Mouse (Mus musculus) kidney, adult 8-10 months (tissue): Measurements from ENCODE around the gene Rhbg.
A peak's percentile ranks its signal among the peaks of the same experiment; 100 is the strongest.

ENCODE experiments used
- DNase-seq, 2 experiments: peaks; one replicate each; pipeline ENCODE4 v3.0.0; 2022

Rhbg gene

GRCm38 (mm10) chr3:88227260-88227659, 27.2 kb downstream of the Rhbg start:
- DNase-seq = no peak

GRCm38 (mm10) chr3:88226101-88226845, 28.2 kb downstream of the Rhbg start:
- DNase-seq = no peak

GRCm38 (mm10) chr3:88224929-88225328, 29.6 kb downstream of the Rhbg start:
- no peak for DNase-seq

- DNase-seq = no peak
Observed at GRCm38 (mm10) chr3:88222446-88222845, 32.1 kb downstream of the Rhbg start.

- no peak for DNase-seq
Observed at GRCm38 (mm10) chr3:88221519-88222390, 32.8 kb downstream of the Rhbg start.

- peak; percentile 48 to 68 for DNase-seq
Observed at GRCm38 (mm10) chr3:88220842-88221241, 33.7 kb downstream of the Rhbg start.

GRCm38 (mm10) chr3:88219940-88220339, 34.6 kb downstream of the Rhbg start:
- DNase-seq = no peak

- DNase-seq = no peak
Observed at GRCm38 (mm10) chr3:88217679-88218078, 36.8 kb downstream of the Rhbg start.

- DNase-seq = no peak
Observed at GRCm38 (mm10) chr3:88216534-88217326, 37.8 kb downstream of the Rhbg start.

GRCm38 (mm10) chr3:88216116-88216515, 38.4 kb downstream of the Rhbg start:
- DNase-seq = no peak

GRCm38 (mm10) chr3:88215553-88216004, 38.9 kb downstream of the Rhbg start:
- DNase-seq = no peak

GRCm38 (mm10) chr3:88214971-88215552, 39.4 kb downstream of the Rhbg start:
- DNase-seq = no peak

GRCm38 (mm10) chr3:88214197-88214938, 40.1 kb downstream of the Rhbg start:
- no peak for DNase-seq

GRCm38 (mm10) chr3:88213019-88213418, 41.5 kb downstream of the Rhbg start:
- DNase-seq = no peak

GRCm38 (mm10) chr3:88212356-88212755, 42.2 kb downstream of the Rhbg start:
- no peak for DNase-seq

GRCm38 (mm10) chr3:88210918-88211317, 43.6 kb downstream of the Rhbg start:
- no peak for DNase-seq

- DNase-seq = no peak
Observed at GRCm38 (mm10) chr3:88210121-88210520, 44.4 kb downstream of the Rhbg start.

GRCm38 (mm10) chr3:88209306-88209705, 45.2 kb downstream of the Rhbg start:
- no peak for DNase-seq

- no peak for DNase-seq
Observed at GRCm38 (mm10) chr3:88208226-88208720, 46.2 kb downstream of the Rhbg start.

GRCm38 (mm10) chr3:88207451-88208100, 46.9 kb downstream of the Rhbg start:
- DNase-seq = no peak

- no peak for DNase-seq
Observed at GRCm38 (mm10) chr3:88206901-88207371, 47.6 kb downstream of the Rhbg start.
